Mouse (Mus musculus) olfactory bulb, adult 2 months (tissue): ENCODE measurements around the gene Ovch2. TPM values are rescaled to one million over a fixed set of nuclear protein-coding genes. Genes with fewer than 3 reads are reported as not detected.
A peak's percentile ranks its signal among the peaks of the same experiment; 100 is the strongest.

Source experiments
- H3K27ac ChIP-seq: fragments of 200-500 bp; 2 replicates; pipeline ENCODE4 v1.5.1; 2012; ENCODE audit warnings: low read depth, low read length; ENCODE audit not compliant: insufficient read depth
- H3K4me1 ChIP-seq: fragments of 200-500 bp; 2 replicates; pipeline ENCODE4 v1.6.1; 2012; ENCODE audit warnings: low read length; ENCODE audit not compliant: control insufficient read depth, insufficient read depth
- H3K4me3 ChIP-seq: fragments of 200-500 bp; 2 replicates; pipeline ENCODE4 v1.5.1; 2012; ENCODE audit warnings: mild to moderate bottlenecking, low read depth, low read length, moderate library complexity; ENCODE audit not compliant: insufficient read depth
- CTCF ChIP-seq: fragments of 200-500 bp; IDR thresholded peaks from 2 replicates; pipeline ENCODE4 v1.5.1; 2012; ENCODE audit warnings: low read depth, mild to moderate bottlenecking, low read length, moderate library complexity; ENCODE audit not compliant: insufficient read depth
- POLR2A ChIP-seq: fragments of 200-500 bp; IDR thresholded peaks from 2 replicates; pipeline ENCODE4 v1.6.1; 2012; ENCODE audit warnings: mild to moderate bottlenecking, low read depth, low read length, moderate library complexity; ENCODE audit not compliant: insufficient read depth
- WGBS: fragments of 180-500 bp; shearing (Covaris S2); methylation state at CpG from one replicate; pipeline ENCODE4 v1.1.7; 2018; 5-methylcytosine and 5-hydroxymethylcytosine counted together
- polyA plus RNA-seq: library from polyadenylated mRNA; stranded (reverse); fragments of >200 nt; gene quantifications from 2 replicates; pipeline ENCODE4 v1.2.4, GENCODE M21; 2012; ENCODE audit warnings: low replicate concordance; ENCODE audit not compliant: missing spikeins, insufficient read depth, insufficient read length

The Ovch2 gene
- polyA plus RNA-seq, 1 experiment = not detected

- WGBS = 42% methylated on average over 4 of the region's 4 CpGs
- Histone ChIP-seq H3K4me3 (no peak overlapping the region), H3K4me1 (no peaks in the 10 kb centered on the region), H3K27ac (no peak overlapping the region)
- no peak for TF ChIP-seq CTCF
- TF ChIP-seq POLR2A = no peak
These were observed 21.4 kb downstream of the Ovch2 start for GRCm38 (mm10) chr7:107779611-107780010.

- TF ChIP-seq CTCF (no peak), POLR2A (no peak)
- WGBS = 88% methylated on average over 1 of the region's 1 CpGs
- Histone ChIP-seq H3K4me3 (no peak overlapping the region), H3K4me1 (no peaks in the 10 kb centered on the region), H3K27ac (no peak overlapping the region)
These were observed 22.8 kb downstream of the Ovch2 start for GRCm38 (mm10) chr7:107778216-107778615.

GRCm38 (mm10) chr7:107770812-107771211 is 30.2 kb downstream of the Ovch2 start:
- H3K4me3 ChIP-seq = no peak overlapping the region
- no peaks in the 10 kb centered on the region for H3K4me1 ChIP-seq
- no peak for TF ChIP-seq CTCF
- TF ChIP-seq POLR2A = no peak
- WGBS = 52% methylated on average over 6 of the region's 6 CpGs
- no peak overlapping the region for H3K27ac ChIP-seq

GRCm38 (mm10) chr7:107757308-107758151 is 43.5 kb downstream of the Ovch2 start, which contains the start of gene Cyb5r2:
TSS of gene Cyb5r2 (minus strand) at chr7:107758032.
- Histone ChIP-seq H3K4me3 (peak within 1 kb of the TSS; percentile 22; the same call in 1 of the 2 replicates), H3K4me1 (peaks cover 7% of the 10 kb centered on the region), H3K27ac (no peak within 1 kb of the TSS)
- WGBS = 17% methylated on average over 23 of the region's 23 CpGs
- TF ChIP-seq POLR2A (no peak), CTCF (no peak)

GRCm38 (mm10) chr7:107756748-107757147 is 44.3 kb downstream of the Ovch2 start:
- Histone ChIP-seq H3K4me3 (no peak overlapping the region), H3K27ac (no peak overlapping the region), H3K4me1 (peaks cover 7% of the 10 kb centered on the region)
- whole genome bisulfite sequencing = 86% methylated on average over 2 of the region's 2 CpGs
- TF ChIP-seq POLR2A (no peak), CTCF (no peak)

GRCm38 (mm10) chr7:107755905-107756304 is 45.1 kb downstream of the Ovch2 start:
- WGBS = 76% methylated on average over 3 of the region's 3 CpGs
- H3K4me1 ChIP-seq = peaks cover 7% of the 10 kb centered on the region
- TF ChIP-seq POLR2A = no peak
- no peak for TF ChIP-seq CTCF
- no peak overlapping the region for H3K27ac ChIP-seq
- no peak overlapping the region for H3K4me3 ChIP-seq

GRCm38 (mm10) chr7:107752031-107752520 is 48.9 kb downstream of the Ovch2 start:
- Histone ChIP-seq H3K27ac (no peak overlapping the region), H3K4me1 (no peaks in the 10 kb centered on the region), H3K4me3 (no peak overlapping the region)
- WGBS = 80% methylated on average over 10 of the region's 10 CpGs
- TF ChIP-seq POLR2A (no peak), CTCF (no peak)

- H3K4me1 ChIP-seq = no peaks in the 10 kb centered on the region
- WGBS = 97% methylated on average over 4 of the region's 4 CpGs
These were observed 51.3 kb downstream of the Ovch2 start for GRCm38 (mm10) chr7:107749721-107750120.

GRCm38 (mm10) chr7:107749270-107749669 is 51.7 kb downstream of the Ovch2 start:
- 2% methylated on average over 3 of the region's 3 CpGs for WGBS
- no peak overlapping the region for H3K27ac ChIP-seq
- no peak for TF ChIP-seq POLR2A
- no peak for TF ChIP-seq CTCF

More at GRCm38 (mm10) chr7:107749721-107750120, 51.3 kb downstream of the Ovch2 start:
- Histone ChIP-seq H3K27ac (no peak overlapping the region), H3K4me3 (no peak overlapping the region)
- TF ChIP-seq POLR2A (no peak), CTCF (no peak)

More at GRCm38 (mm10) chr7:107749270-107749669, 51.7 kb downstream of the Ovch2 start:
- H3K4me3 ChIP-seq = no peak overlapping the region
- H3K4me1 ChIP-seq = no peaks in the 10 kb centered on the region
